Mouse (Mus musculus): Measurements from ENCODE around the gene Rab24.

The Rab24 gene

DNA sequence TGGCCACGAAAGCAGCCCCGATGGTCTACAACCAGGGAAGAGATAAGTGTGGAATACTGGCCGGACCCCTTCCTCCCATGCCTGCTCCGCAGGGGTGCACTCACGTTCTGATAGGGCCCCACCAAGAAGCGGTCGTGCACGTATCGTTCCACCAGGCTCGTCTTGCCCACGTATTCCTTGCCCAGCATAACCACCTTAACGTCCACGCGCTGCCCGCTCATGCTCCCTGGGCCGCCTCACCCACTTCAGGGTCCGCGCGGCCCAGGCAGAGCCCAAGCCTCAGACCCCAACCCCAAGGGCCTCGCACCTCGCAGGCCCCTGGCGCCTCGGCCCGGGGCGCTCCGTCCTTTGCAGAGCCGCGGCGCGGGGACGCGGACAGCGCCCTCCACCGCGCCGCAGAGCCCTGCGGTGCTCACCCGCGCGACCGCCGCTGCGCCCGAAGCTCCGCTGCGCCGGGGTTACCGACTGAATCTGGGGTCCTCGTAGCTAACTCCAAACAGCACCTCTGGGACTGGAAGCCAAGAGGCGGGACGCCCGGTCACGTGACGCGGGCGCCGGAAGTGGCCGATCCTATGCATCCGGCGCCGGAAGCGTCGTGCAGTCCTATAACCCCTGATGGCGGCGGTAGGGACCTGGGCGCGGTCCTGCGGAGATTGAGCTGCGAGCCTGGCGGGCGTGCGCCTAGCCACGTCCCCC lies at the start of gene Rab24:
Rab24 (minus strand) TSS at position 513 of the 696 bp plus-strand sequence.
- peak; percentile 94 for DNase-seq (ENCODE audit: low read depth, low spot score)

- DNase-seq (ENCODE audit: low read depth, low spot score), result no peak
These were observed 49.4 kb upstream of the Rab24 start for GRCm38 (mm10) chr13:55371007-55371681.

DNA sequence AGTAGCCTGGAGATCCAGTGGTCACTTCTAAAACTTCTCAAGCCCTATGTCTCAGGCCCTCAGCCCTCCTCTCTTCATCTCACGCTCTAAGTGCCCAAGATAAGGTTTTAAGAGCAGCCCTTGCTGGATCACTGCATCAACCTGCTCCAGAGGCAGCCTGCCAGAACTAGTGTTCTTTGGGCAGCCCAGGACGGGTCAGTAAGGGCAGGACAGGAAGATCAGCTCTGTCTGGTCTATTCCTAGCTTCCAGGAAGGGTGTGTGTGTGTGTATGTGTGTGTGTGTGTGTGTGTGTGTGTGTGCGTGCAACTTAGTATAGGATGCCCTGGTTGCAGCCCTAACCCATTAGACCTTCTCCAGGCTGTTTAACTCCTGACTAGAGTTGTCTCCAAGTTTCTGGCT lies 48.5 kb upstream of the Rab24 start:
- no peak for DNase-seq (ENCODE audit: low read depth, low spot score)

DNA sequence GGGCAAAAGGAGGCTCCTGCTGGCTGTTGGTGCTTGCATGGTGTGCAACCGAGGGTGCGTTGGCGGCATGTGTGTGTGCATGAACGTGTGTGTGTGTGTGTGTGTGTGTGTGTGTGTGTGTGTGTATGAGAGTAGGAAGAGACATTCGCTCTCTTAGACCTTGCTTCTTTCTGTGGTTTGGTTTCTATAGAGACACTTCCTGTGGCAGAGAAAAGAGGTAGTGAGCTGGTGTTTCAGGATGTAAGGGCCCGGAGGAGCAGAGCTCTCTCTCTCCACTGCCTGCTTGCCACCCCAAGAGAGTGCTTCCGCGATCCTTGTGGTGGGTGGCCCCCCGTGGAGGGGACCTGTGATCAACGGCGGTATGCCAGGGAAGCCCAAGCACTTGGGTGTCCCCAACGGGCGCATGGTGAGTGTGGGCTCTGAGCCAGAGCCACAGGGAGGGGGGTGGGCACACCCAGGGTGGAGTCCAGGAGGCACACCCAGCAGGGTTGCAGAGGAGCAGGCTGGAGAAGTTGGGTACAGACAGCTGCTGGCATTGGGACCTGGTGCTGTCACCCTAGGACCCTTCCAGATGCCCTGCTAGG lies 47.9 kb upstream of the Rab24 start, which contains the start of gene Rgs14:
Rgs14 (plus strand) TSS at position 202 of the 584 bp plus-strand sequence.
- DNase-seq (ENCODE audit: low read depth, low spot score), result peak; percentile 90

DNA sequence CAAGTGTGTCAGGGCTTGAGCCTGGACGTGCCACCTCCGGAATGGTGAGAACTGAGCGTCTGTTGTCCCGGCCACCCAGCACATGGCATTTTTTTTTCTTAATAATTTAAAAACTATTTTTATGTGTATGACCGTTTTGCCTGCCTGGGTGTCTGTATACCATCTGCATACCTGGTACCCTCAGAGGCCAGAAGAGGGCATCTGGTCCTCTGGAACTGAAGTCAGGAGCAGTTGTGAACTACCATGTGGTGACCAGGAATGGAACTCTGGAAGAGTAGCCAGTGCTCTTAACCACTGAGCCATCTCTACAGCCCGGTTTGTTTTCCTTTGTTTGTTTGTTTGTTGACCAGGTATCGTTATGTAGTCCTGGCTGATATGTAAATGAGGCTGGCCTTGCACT lies 46.7 kb upstream of the Rab24 start:
- DNase-seq (ENCODE audit: low read depth, low spot score), result no peak

DNA sequence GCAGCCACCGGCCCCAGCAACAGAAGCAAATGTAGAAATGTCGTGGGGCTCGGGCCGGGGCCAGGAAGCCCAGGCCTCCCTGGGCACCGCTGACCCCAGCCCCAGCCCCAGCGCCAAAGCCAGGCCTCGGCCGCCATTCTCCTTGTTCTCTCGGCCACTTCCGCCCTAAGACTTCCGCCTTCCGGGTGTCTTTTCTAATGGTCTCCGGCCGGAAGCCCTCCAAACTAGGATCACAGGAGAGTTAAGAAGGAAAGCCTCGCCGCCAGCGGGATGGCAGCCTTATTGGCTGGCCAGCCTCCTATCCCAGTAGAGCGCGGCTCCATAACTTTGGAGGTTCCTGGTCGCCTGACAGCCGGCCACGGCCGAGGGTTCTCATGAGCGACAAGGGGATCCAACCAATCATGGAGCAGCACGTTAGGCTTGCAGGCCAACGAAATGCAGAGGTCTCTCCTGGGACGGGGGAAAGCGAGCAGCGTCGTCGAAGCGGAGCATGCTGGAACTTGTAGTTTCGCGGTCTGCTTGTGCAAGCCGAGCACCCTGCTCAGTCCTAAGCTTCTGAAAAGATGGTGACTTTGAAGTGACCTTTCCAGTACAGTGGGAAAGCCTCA lies 40.8 kb upstream of the Rab24 start, which contains the start of gene Lman2:
Lman2 (minus strand) TSS at position 331 of the 608 bp plus-strand sequence.
- DNase-seq (ENCODE audit: low read depth, low spot score), result peak; percentile 95

GRCm38 (mm10) chr13:55361974-55362452 lies 40.3 kb upstream of the Rab24 start:
- DNase-seq (ENCODE audit: low read depth, low spot score), result no peak

DNA sequence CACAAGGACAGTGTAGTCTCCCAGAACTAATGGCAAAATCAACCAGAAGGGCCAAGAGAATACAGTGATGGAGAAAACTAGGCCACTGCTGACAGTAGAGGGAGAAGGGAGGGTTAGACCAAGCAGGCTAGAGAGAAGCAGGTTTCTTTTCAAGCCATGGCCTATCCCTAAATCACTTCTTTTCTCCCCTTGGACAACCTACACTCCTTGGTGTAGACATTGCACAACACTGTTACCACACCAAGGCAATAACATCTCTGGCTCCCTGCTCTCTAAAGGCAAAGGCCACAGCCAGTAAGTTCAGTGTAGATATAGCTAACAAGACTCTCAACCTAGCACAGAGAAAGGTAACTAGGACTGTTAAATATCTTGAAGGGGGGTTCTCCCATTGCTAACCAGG lies 39.4 kb upstream of the Rab24 start:
- DNase-seq (ENCODE audit: low read depth, low spot score), result no peak

DNA sequence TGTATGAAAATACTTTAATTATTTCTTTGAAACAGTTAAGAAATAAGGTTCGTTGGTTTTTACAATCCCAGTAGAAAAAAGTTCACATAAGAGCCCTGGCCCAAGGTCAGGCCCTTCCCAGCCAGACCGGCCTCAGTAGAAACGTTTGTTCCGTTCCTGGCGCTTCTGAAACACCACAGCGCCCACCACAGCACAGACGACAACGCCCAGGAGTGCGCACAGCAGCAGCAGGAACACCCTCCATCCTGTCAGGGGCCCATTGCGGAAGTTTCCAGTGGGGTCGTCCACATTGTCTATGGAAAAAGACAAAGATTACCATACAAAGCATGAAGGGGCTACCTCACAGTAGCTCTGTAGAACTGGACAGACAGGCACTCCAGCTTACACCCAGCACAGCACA lies 25.0 kb upstream of the Rab24 start:
- no peak for DNase-seq (ENCODE audit: low read depth, low spot score)

DNA sequence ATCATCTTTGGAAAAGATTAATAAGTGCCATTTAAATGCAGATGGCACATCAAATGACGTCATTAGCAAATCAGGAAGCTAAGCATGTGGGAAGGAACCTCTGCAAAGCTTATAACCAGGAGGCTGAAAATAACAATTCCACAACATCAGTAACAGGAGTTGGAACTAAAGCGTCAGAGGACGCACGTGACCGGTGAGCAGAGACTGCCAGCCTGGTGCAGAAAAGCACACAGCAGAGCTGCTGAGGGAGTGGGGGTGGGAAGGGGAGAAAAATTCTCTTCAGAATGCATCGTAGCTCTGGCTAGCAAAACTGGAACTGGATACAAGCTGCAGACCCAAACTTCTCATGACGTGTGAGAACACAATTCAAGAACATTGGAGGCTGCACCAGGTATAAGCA lies 22.5 kb upstream of the Rab24 start:
- no peak for DNase-seq (ENCODE audit: low read depth, low spot score)

GRCm38 (mm10) chr13:55342469-55342868 lies 20.7 kb upstream of the Rab24 start:
- no peak for DNase-seq (ENCODE audit: low read depth, low spot score)

DNA sequence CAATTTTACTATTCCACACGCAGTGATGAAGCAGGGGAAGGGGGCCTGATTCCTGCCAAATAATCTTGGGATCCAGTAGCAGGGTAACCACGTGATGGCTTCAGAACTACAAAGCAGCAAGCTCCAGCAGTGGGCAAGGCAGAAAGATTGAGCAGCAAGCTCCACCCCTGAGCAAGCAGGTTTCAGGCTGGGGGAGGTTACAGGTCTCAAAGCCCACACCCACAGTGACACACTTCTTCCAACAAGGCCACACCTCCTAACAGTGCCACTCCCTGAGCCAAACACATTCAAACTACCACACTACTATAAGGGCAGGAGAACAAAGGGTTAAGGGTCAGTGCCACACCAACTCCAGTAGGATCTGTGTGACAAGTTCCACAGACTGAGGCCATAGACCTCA lies 17.5 kb upstream of the Rab24 start:
- DNase-seq (ENCODE audit: low read depth, low spot score), result peak; percentile 61

DNA sequence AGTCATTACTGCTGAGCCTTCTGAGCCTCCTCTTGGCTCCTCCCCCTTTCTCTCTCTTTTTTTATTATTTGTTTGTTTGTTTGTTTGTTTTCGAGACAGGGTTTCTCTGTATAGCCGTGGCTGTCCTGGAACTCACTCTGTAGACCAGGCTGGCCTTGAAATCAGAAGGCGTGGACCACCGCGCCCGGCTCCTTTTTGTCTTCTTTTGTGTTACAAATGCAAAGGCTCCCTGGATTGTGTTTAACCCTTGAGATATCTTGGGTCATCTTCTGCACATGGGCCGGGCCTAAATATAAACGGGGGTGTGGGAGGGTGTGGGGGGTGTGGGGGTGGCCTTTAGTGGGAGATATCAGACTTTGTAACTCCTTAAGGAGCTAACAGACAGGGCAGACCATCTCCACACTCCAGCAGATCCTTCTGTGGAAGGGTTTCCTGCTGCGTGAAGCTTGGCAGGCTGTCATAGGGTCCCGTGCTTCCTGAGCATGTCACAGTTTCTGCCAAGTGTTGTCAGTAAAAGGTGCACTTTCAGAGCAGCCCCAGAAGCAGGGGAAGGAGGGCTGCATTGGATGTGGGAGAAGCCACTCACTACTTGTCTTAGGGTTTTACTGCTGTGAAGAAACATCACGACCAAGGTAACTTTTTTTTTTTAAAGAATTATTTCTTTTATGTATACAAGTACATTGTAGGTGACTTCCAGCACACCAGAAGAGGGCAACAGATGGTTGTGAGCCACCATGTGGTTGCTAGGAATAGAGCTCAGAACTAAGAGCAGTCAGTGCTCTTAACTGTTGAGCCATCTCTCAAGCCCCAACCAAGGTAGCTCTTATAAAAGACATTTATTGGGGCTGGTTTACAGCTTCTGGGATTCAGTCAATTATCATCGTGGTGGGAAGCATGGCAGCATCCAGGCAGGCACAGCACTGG lies 16.6 kb upstream of the Rab24 start:
- DNase-seq (ENCODE audit: low read depth, low spot score), result no peak

DNA sequence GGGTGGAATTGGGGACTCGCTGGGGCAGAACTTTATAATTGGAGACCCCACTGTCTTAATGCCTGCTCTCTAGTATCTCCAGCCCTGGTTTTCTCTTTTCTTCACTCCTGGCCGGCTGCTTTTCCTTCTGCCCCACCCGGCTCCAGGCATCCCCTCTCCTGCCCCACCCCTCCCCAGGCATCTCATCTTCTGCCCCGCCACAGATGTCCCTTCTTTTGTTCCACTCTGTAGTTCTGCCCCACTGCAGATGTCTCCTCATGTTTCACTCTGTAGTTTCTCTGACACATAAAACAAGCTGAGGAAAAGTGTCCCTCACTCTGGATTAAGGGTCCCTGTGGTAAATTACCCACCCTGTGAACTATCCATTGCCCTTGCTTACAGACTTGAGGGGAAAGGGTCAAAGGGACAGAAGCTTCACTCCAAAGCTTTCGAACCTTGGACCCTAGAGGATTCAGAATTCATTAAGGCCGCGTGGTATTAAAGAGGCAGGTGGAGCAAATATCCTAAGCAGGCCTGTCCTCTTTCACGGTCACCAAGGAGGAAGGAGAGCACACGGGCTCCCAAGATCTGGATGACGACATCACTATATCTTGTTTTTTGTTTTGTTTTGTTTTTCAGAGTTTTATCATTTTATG lies 15.7 kb upstream of the Rab24 start:
- DNase-seq (ENCODE audit: low read depth, low spot score), result no peak

- no peak for DNase-seq (ENCODE audit: low read depth, low spot score)
These were observed 14.0 kb upstream of the Rab24 start for GRCm38 (mm10) chr13:55335701-55336100.

- DNase-seq (ENCODE audit: low read depth, low spot score), result no peak
These were observed 10.6 kb upstream of the Rab24 start for GRCm38 (mm10) chr13:55332331-55332730.

DNA sequence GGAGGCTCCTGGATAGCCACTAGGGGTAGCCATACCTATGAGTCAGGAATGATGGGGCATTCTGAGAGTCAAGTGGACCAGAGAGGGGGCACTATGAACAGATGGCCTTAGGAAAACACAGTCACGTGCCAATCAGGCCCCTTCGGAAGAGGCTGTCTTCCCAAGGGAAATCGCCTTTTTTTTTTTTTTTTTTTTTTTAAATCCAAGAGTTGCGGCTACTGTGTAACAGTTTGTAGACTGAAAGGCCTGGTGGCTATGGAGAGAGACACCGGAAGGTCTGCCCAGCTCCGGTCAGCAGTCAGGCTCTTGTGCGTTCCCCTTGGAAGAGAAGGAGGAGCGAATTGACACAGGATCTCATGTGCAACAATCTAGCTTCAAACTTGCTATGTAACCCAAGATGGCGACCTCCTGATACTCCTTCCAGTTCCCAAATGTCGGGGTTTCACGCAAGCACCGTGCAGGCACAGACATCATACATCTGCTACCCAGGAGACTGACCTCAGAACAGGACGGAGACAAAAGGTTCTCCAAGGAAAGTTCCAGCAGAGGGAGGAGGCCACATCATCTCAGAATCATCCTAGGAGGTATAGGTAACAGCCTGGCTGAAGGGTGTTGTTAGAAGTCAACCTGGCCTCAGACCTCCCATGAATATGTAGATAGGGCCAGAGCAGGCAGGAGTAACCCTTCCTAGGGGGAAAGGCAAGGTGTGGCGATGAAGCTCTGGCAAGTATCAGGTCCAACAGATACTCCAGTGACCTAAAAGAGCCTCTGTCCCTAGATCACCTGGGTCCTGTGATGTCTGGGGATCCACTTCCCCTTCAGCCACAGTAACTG lies 9.0 kb upstream of the Rab24 start:
- no peak for DNase-seq (ENCODE audit: low read depth, low spot score)

DNA sequence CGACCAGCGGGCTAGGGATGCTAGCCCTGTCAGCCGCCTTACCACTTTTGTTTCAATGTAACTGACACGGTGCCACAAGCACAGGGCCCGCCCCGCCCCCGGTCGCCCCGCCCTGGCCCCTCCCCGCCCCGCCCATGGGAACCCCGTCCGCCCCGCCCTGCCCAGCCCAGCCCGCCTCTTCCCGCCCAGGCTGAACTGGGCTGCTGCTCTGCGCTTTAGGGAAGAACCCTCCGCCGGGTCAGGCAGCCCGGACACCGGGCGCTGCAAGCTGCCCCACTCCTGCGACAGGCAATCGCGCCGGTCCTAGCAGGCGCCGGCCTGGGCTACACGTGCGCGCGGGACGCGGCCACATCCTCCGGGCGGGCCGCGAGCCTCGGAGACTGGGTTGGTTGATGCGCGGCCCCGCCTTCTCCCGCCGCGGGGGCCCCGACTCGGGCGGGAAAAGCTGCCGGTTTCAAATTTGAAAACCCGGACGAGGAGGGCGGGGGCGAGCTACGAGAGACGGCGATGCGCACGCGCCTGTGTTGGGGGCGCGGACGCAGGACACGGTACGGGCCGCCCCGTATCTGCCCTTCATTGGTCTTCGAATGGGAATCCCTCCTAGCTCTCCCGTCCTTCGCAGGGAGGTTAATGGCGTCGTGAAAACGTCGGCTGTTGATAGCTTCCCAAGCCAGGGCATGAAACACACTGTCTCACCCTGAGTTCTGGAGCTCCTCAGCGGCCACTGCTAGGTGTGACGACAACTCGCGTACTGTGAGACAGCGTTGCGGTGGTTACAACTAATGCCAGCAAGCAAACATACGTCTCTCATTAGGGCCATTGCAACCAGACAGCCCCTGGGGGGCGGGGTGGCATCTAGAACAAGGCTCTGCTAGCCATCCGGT lies 8.2 kb upstream of the Rab24 start, which contains the start of gene Mxd3:
Mxd3 (minus strand) TSS at position 141 of the 884 bp plus-strand sequence.
- peak; percentile 91 for DNase-seq (ENCODE audit: low read depth, low spot score)
